Mouse (Mus musculus): ENCODE results near the gene Gpatch3. TPM values are rescaled to one million over a fixed set of nuclear protein-coding genes. Genes with fewer than 3 reads are reported as not detected.

The Gpatch3 gene
- polyA plus RNA-seq, 1 experiment, result 7.3 TPM

- Histone ChIP-seq H3K4me3 (ENCODE audit: low read depth, low read length) (peak overlapping the region; percentile 77), H3K4me1 (ENCODE audit: control insufficient read depth, insufficient read depth, insufficient read length, low read length) (peaks cover 17% of the 10 kb centered on the region), H3K27ac (ENCODE audit: insufficient read depth, low read depth, low read length) (peak overlapping the region; percentile 31), H3K27me3 (ENCODE audit: control insufficient read depth, insufficient read depth, low read length) (no peaks in the 10 kb centered on the region), H3K36me3 (ENCODE audit: control insufficient read depth, insufficient read depth, low read length) (no peaks in the 10 kb centered on the region)
- TF ChIP-seq CTCF (IDR thresholded peaks at IDR 0.05; ENCODE audit: extremely low read depth, insufficient read length, insufficient replicate concordance, low read depth, low read length), result peak; percentile 16; the same call in 1 of the 2 replicates
- no peak for TF ChIP-seq POLR2A (IDR thresholded peaks at IDR 0.05; ENCODE audit: low read depth, low read length)
- WGBS, result 6% methylated on average over 61 of the region's 69 CpGs
Measured at GRCm38 (mm10) chr4:133632483-133633327, 58.2 kb downstream of the Gpatch3 start.

GRCm38 (mm10) chr4:133633332-133634042 is 58.9 kb downstream of the Gpatch3 start:
- TF ChIP-seq POLR2A (IDR thresholded peaks at IDR 0.05; ENCODE audit: low read depth, low read length), result peak; percentile 53; the same call in 1 of the 2 replicates
- peak; percentile 57 for TF ChIP-seq CTCF (IDR thresholded peaks at IDR 0.05; ENCODE audit: extremely low read depth, insufficient read length, insufficient replicate concordance, low read depth, low read length)
- H3K4me1 ChIP-seq (ENCODE audit: control insufficient read depth, insufficient read depth, insufficient read length, low read length), result peaks cover 17% of the 10 kb centered on the region
- peak overlapping the region; percentile 77 for H3K4me3 ChIP-seq (ENCODE audit: low read depth, low read length)
- no peaks in the 10 kb centered on the region for H3K27me3 ChIP-seq (ENCODE audit: control insufficient read depth, insufficient read depth, low read length)
- no peaks in the 10 kb centered on the region for H3K36me3 ChIP-seq (ENCODE audit: control insufficient read depth, insufficient read depth, low read length)
- WGBS, result 8% methylated on average over 39 of the region's 47 CpGs
- no peak overlapping the region for H3K27ac ChIP-seq (ENCODE audit: insufficient read depth, low read depth, low read length)

Other genes starting within 250 kb of the Gpatch3 start
- gene Wdtc1, start 221.3 kb upstream of the Gpatch3 start, polyA plus RNA-seq (2012; rRNA removed), result 49.3 and 90.5 TPM in 2 replicates
- 35.4 and 46.3 TPM in 2 replicates for gene Slc9a1, start 205.0 kb upstream of the Gpatch3 start, polyA plus RNA-seq (2012; rRNA removed)
- gene Tent5b, start 94.6 kb upstream of the Gpatch3 start, polyA plus RNA-seq (2012; rRNA removed), result 1.8 and 2.1 TPM in 2 replicates
- gene Trnp1, start 76.2 kb upstream of the Gpatch3 start, polyA plus RNA-seq (2012; rRNA removed), result 6.1 and 6.2 TPM in 2 replicates
- 44.4 and 71.0 TPM in 2 replicates for gene Kdf1, start 55.8 kb upstream of the Gpatch3 start, polyA plus RNA-seq (2012; rRNA removed)
- 9.3 and 16.1 TPM in 2 replicates for gene Nudc, start 28.7 kb upstream of the Gpatch3 start, polyA plus RNA-seq (2012; rRNA removed)
- 1.8 and 23.0 TPM in 2 replicates for gene Nr0b2, start 21.4 kb upstream of the Gpatch3 start, polyA plus RNA-seq (2012; rRNA removed)
- 40.7 and 77.8 TPM in 2 replicates for gene Gpn2, start 9.6 kb downstream of the Gpatch3 start, polyA plus RNA-seq (2012; rRNA removed)
- gene Sfn, start 27.4 kb downstream of the Gpatch3 start, polyA plus RNA-seq (2012; rRNA removed), result 175 and 423 TPM in 2 replicates
- 18.7 and 36.7 TPM in 2 replicates for gene Zdhhc18, start 75.4 kb downstream of the Gpatch3 start, polyA plus RNA-seq (2012; rRNA removed)
- 6.0 and 8.9 TPM in 2 replicates for gene Pigv, start 97.9 kb downstream of the Gpatch3 start, polyA plus RNA-seq (2012; rRNA removed)
- 42.1 and 74.9 TPM in 2 replicates for gene Arid1a, start 182.0 kb downstream of the Gpatch3 start, polyA plus RNA-seq (2012; rRNA removed)